Mouse (Mus musculus): ENCODE data around the gene Cpa5.

The Cpa5 gene

DNA sequence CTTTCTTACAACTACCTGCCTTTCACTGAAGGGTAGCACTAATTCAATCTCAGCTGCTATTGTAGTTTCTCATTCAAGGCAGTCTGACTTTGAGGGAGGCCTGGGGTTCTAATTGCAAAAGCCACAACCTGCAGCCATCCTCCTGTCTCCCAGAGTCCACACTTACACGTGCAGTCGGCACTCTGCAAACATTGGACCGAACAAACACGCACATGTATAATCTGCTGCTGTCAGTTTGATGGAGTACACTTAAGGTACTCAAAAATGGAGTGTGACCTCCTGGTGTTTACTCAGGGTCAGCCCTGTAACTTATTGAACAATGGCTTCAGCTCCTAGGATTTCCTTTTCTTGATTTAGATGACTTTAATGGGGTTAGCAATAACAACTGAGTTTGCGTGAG is 68.8 kb downstream of the Cpa5 start:
- DNase-seq (ENCODE audit: low read depth, low spot score) = no peak

DNA sequence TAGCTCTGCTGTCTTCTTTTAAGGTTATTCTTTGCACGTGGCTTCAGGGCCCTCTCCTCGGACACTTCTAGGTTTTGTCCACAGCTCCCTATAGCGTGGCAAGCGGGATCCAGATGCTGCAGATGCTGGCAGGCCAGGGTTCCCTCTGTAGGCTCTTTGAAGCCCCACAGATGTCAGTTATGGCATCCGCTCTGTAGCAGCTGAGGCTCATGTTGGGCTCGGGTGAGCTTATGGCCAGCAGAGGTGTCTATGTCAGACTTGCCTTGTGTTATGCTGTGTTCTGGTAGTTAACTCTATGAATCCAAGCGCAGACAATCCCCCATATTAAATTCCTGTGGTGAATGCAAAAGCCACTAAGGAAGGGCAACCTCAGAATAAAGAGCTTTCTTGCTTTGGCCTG is 69.6 kb downstream of the Cpa5 start:
- DNase-seq (ENCODE audit: low read depth, low spot score) = no peak

Measured in telencephalon, adult 2 months (tissue).